Comparison of ENCODE assay signal across 8 mouse cellular contexts in the genomic region with DNA sequence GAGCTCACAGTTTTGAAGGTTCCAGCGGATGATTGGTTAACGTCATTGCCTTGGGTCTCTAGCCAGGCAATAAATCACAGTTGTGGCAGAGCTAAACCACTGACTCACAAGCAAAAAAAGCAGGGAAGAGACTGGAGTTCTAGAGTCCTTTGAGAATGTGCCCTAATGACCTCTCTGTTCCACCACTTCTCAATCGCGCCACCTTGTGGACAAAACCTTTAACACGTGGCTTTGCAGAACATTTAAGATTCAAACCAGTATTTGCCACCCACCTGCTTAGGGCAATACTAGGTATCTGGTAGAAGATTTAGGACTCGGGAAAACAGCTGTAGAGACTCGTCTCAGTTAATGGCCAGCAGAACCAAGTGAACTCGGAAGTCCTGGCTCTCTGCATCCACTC.
DNase-seq lines count a peak whose midpoint lies in the region; ATAC-seq and TF ChIP-seq lines count a peak whose summit lies in the region.

No protein-coding gene starts in this region.

- no peaks in the 10 kb centered on the region for H3K36me3 ChIP-seq in E14TG2a.4 (ENCODE audit: insufficient read depth, low read length)

- no peak overlapping the region for H3K4me3 ChIP-seq in layer of hippocampus, adult 2 months
- no peak overlapping the region for H3K4me3 ChIP-seq in E14TG2a.4 (replicated peaks; ENCODE audit: low read length)

- no peaks in the 10 kb centered on the region; the same call in none of the 2 replicates for H3K27me3 ChIP-seq in E14TG2a.4 (ENCODE audit: insufficient read depth, low read length)

- peak; percentile 75 for TF ChIP-seq CTCF in layer of hippocampus, adult 2 months (conservative IDR thresholded peaks at IDR 0.05)
- TF ChIP-seq CTCF in E14TG2a.4 (conservative IDR thresholded peaks at IDR 0.05; ENCODE audit: low read length) = peak; percentile 55; the same call in 1 of the 2 replicates

- no peak for ATAC-seq in granulocyte monocyte progenitor cell, adult 5-6 weeks (replicated peaks; ENCODE audit: poor library complexity, severe bottlenecking)
- no peak for ATAC-seq in activated CD4-positive, CD25-positive, alpha-beta regulatory T cell, adult 4 months

- peak; percentile 13 to 47 for DNase-seq in layer of hippocampus, adult 2 months (ENCODE audit: low spot score in 2 of 2)
- DNase-seq in layer of hippocampus, adult 9-10 months (ENCODE audit: low spot score) = no peak
- DNase-seq in R1 (ENCODE audit: low read depth, low spot score) = peak; percentile 74
- peak; percentile 53 for DNase-seq in embryo, embryonic 10.5 days (ENCODE audit: low spot score)
- DNase-seq in mesoderm, embryonic 11.5 days (ENCODE audit: low read depth, low spot score) = peak; percentile 28

- H3K9me3 ChIP-seq in E14TG2a.4 (ENCODE audit: low read length) = 0 out of 2 replicates have a peak, but pooled peaks cover 3% of the 10 kb centered on the region

- no peak overlapping the region for H3K27ac ChIP-seq in layer of hippocampus, adult 2 months

- H3K4me1 ChIP-seq in E14TG2a.4 (replicated peaks; ENCODE audit: low read depth, low read length) = no peaks in the 10 kb centered on the region
